Mouse (Mus musculus) heart, postnatal 0 days (tissue): ENCODE data around the gene Rasip1. TPM values are rescaled to one million over a fixed set of nuclear protein-coding genes. Genes with fewer than 3 reads are reported as not detected.

Source experiments
- ATAC-seq: fragments of 200-750 bp; cut with Nextera tagmentation; 2 replicates; pipeline ENCODE4 v1.8.0; 2017; ENCODE audit warnings: low read depth, moderate number of reproducible peaks, moderate library complexity; ENCODE audit not compliant: insufficient read depth
- DNase-seq: peaks from one replicate; pipeline ENCODE4 v3.0.0-alpha.2; 2016; ENCODE audit warnings: low spot score
- H3K27ac ChIP-seq: fragments of 300-500 bp; sonication (generic); 2 replicates; pipeline ENCODE4 v1.5.1; 2014; ENCODE audit warnings: low read depth, mild to moderate bottlenecking
- H3K27me3 ChIP-seq: fragments of 300-500 bp; sonication (generic); 2 replicates; pipeline ENCODE4 v1.6.1; 2014; ENCODE audit warnings: low read length, mixed read lengths; ENCODE audit not compliant: control insufficient read depth, insufficient read depth
- H3K36me3 ChIP-seq: fragments of 300-500 bp; sonication (generic); replicated peaks from 2 replicates; pipeline ENCODE4 v1.6.1; 2014; ENCODE audit warnings: low read length, mixed read lengths; ENCODE audit not compliant: control insufficient read depth, insufficient read depth
- H3K4me1 ChIP-seq: fragments of 300-500 bp; sonication (generic); 2 replicates; pipeline ENCODE4 v1.6.1; 2014; ENCODE audit warnings: antibody characterized with exemption; ENCODE audit not compliant: control insufficient read depth, insufficient read depth
- H3K4me2 ChIP-seq: fragments of 300-500 bp; sonication (generic); 2 replicates; pipeline ENCODE4 v1.6.1; 2014; ENCODE audit warnings: low read depth, mild to moderate bottlenecking, low read length, moderate library complexity
- H3K4me3 ChIP-seq: fragments of 300-500 bp; sonication (generic); 2 replicates; pipeline ENCODE4 v1.5.1; 2014; ENCODE audit warnings: low read depth, low read length
- H3K9ac ChIP-seq: fragments of 300-500 bp; sonication (generic); replicated peaks from 2 replicates; pipeline ENCODE4 v1.6.1; 2014; ENCODE audit warnings: low read depth, low read length, mixed read lengths
- H3K9me3 ChIP-seq: fragments of 300-500 bp; sonication (generic); replicated peaks from 2 replicates; pipeline ENCODE4 v1.6.1; 2016; ENCODE audit warnings: low read length; ENCODE audit not compliant: control insufficient read depth
- CTCF ChIP-seq: IDR thresholded peaks from 2 replicates; pipeline ENCODE4 v1.5.1; 2016; ENCODE audit warnings: antibody characterized with exemption, control low read depth, low read depth
- EP300 ChIP-seq: IDR thresholded peaks from 2 replicates; pipeline ENCODE4 v1.6.1; 2016; ENCODE audit warnings: antibody characterized with exemption, low read depth
- WGBS: fragments of 180-500 bp; shearing (Covaris S2); extraction: QIAGEN DNeasy Blood & Tissue Kit; methylation state at CpG from one replicate; pipeline ENCODE4 v1.1.7; 2014; 5-methylcytosine and 5-hydroxymethylcytosine counted together
- polyA plus RNA-seq: library from polyadenylated mRNA; unstranded; fragments of >200 nt; fragmentation: Nextera tagmentation; extraction: Ambion mirVana; gene quantifications from 2 replicates; pipeline ENCODE4 v1.2.1, GENCODE M21; 2015
- total RNA-seq: library from RNA; depleted of rRNA; stranded (reverse); fragments of >200 nt; gene quantifications from 2 replicates; pipeline ENCODE4 v1.2.3, GENCODE M21; 2014; ENCODE audit warnings: low replicate concordance

Gene Rasip1
- total and polyA plus RNA-seq, 2 experiments from 2014 or later = 13.7 to 77.6 TPM

DNA sequence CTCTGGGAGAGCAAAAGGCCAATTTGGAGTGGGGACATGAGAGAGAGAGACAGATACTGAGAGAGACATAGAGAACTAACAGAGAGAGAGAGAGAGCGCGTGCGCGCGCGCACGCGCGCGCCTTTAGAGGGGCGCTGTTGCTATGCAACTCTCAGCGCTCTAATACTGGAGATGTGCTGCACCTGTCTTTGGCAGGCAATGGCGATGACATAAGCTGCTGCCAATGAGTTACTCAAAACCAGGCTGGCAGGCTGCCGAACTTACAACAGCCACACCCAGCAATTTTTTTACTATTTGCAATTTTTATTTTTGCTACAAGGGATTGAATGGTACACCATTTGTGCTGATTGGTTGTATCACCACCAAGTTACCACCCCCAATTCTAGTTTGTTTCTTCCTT is 40.5 kb downstream of the Rasip1 start:
- peaks cover 3% of the 10 kb centered on the region; the same call in 1 of the 2 replicates for H3K4me1 ChIP-seq
- no peak overlapping the region for H3K9ac ChIP-seq
- no peak for DNase-seq
- no peak for TF ChIP-seq EP300
- no peak for TF ChIP-seq CTCF
- no peaks in the 10 kb centered on the region for H3K27me3 ChIP-seq
- WGBS = 71% methylated on average over 14 of the region's 14 CpGs
- H3K36me3 ChIP-seq = no peaks in the 10 kb centered on the region
- no peak for ATAC-seq
- H3K9me3 ChIP-seq = no peaks in the 10 kb centered on the region
- H3K27ac ChIP-seq = no peak overlapping the region
- H3K4me2 ChIP-seq = no peak overlapping the region
- no peak overlapping the region for H3K4me3 ChIP-seq

GRCm38 (mm10) chr7:45668921-45669320 is 41.6 kb downstream of the Rasip1 start:
- no peaks in the 10 kb centered on the region for H3K9me3 ChIP-seq
- H3K4me2 ChIP-seq = no peak overlapping the region
- H3K27ac ChIP-seq = no peak overlapping the region
- 94% methylated on average over 9 of the region's 9 CpGs for WGBS
- H3K27me3 ChIP-seq = no peaks in the 10 kb centered on the region
- DNase-seq = no peak
- peaks cover 3% of the 10 kb centered on the region; the same call in 1 of the 2 replicates for H3K4me1 ChIP-seq
- no peak overlapping the region for H3K4me3 ChIP-seq
- TF ChIP-seq CTCF (peak; percentile 8; the same call in 1 of the 2 replicates), EP300 (no peak)
- no peak for ATAC-seq
- H3K36me3 ChIP-seq = no peaks in the 10 kb centered on the region
- no peak overlapping the region for H3K9ac ChIP-seq

DNA sequence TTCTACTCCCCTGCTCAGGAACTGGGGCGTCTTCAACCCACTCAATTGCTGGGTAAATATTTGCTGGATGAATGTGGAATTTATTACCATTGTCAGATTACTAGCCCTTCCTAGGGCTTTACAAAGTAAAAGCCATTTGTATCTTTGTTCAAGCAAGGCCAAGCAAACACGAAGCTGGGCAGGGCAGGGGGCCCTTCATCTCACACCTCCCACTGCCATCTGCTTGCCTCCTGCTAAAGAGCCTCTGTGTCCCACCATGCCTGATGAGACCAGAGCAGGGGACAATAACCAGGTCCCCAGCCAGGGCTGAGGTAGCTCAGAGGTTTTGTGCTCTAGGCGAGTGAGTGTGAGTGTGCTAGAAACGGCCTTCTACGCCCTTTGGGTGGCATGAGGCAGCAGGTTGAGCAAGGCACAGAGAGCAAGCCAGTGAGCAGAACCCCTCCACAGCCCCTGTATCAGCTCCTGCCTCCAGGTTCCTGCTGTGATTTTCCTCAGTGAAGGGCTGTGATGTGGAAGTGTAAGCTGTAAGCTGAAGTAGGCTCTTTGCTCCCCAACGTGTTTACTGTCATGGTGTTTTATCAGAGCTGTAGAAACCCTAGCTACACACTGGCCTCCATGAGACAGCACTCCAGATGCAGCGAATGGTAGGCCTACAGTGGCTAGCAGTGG is 50.5 kb downstream of the Rasip1 start:
- H3K4me2 ChIP-seq = no peak overlapping the region
- 76% methylated on average over 7 of the region's 7 CpGs for WGBS

GRCm38 (mm10) chr7:45678513-45678912 is 51.2 kb downstream of the Rasip1 start:
- H3K9ac ChIP-seq = no peak overlapping the region
- ATAC-seq (no peak), DNase-seq (no peak)
- no peak overlapping the region for H3K27ac ChIP-seq
- H3K4me1 ChIP-seq = peaks cover 26% of the 10 kb centered on the region
- H3K4me2 ChIP-seq = no peak overlapping the region
- no peaks in the 10 kb centered on the region for H3K27me3 ChIP-seq
- no peak overlapping the region for H3K4me3 ChIP-seq
- 92% methylated on average over 14 of the region's 14 CpGs for WGBS
- H3K36me3 ChIP-seq = no peaks in the 10 kb centered on the region
- TF ChIP-seq CTCF = no peak
- no peak for TF ChIP-seq EP300
- H3K9me3 ChIP-seq = no peaks in the 10 kb centered on the region

More for the DNA sequence above, 50.5 kb downstream of the Rasip1 start:
- Histone ChIP-seq H3K36me3 (no peaks in the 10 kb centered on the region), H3K4me3 (no peak overlapping the region), H3K27ac (no peak overlapping the region), H3K4me1 (peaks cover 26% of the 10 kb centered on the region), H3K27me3 (no peaks in the 10 kb centered on the region), H3K9ac (no peak overlapping the region), H3K9me3 (no peaks in the 10 kb centered on the region)
- TF ChIP-seq EP300 (no peak), CTCF (no peak)
- DNase-seq (no peak), ATAC-seq (no peak)

GRCm38 (mm10) chr7:45679966-45680621 is 52.8 kb downstream of the Rasip1 start:
- ATAC-seq (peak; percentile 83), DNase-seq (peak; percentile 79)
- no peaks in the 10 kb centered on the region for H3K36me3 ChIP-seq
- WGBS = 49% methylated on average over 14 of the region's 14 CpGs
- H3K4me1 ChIP-seq = peaks cover 26% of the 10 kb centered on the region
- H3K4me3 ChIP-seq = no peak overlapping the region
- H3K9ac ChIP-seq = no peak overlapping the region; the same call in 1 of the 2 replicates
- no peaks in the 10 kb centered on the region for H3K9me3 ChIP-seq
- H3K4me2 ChIP-seq = no peak overlapping the region
- no peaks in the 10 kb centered on the region for H3K27me3 ChIP-seq
- peak; percentile 90 for TF ChIP-seq EP300
- no peak for TF ChIP-seq CTCF
- peak overlapping the region; percentile 89 for H3K27ac ChIP-seq
